Mouse (Mus musculus) brain, embryonic 14.5 days (tissue): ENCODE results near the gene Sec1. TPM values are rescaled to one million over a fixed set of nuclear protein-coding genes. Genes with fewer than 3 reads are reported as not detected.
A peak's percentile ranks its signal among the peaks of the same experiment; 100 is the strongest.

ENCODE experiments used
- DNase-seq: peaks from one replicate; pipeline ENCODE4 v3.0.0-alpha.2; 2011; ENCODE audit warnings: low read depth
- CTCF ChIP-seq: fragments of 200-500 bp; IDR thresholded peaks from 2 replicates; pipeline ENCODE4 v1.5.1; 2012; ENCODE audit warnings: inconsistent platforms, mild to moderate bottlenecking, moderate library complexity, borderline replicate concordance; ENCODE audit not compliant: insufficient read depth, insufficient read length; ENCODE audit errors: extremely low read depth
- POLR2A ChIP-seq: fragments of 200-500 bp; IDR thresholded peaks from 2 replicates; pipeline ENCODE4 v1.6.1; 2012; ENCODE audit warnings: mild to moderate bottlenecking, inconsistent platforms, borderline replicate concordance; ENCODE audit not compliant: poor library complexity, insufficient read depth, insufficient read length, severe bottlenecking; ENCODE audit errors: extremely low read depth
- polyA plus RNA-seq: library from polyadenylated mRNA; depleted of rRNA; stranded (reverse); fragments of >200 nt; gene quantifications from 2 replicates; pipeline ENCODE4 v1.2.3, GENCODE M21; 2012

The Sec1 gene
- polyA plus RNA-seq, 1 experiment: 0.66 TPM

- TF ChIP-seq POLR2A: no peak
- no peak for TF ChIP-seq CTCF
- no peak for DNase-seq
These were observed 51.5 kb downstream of the Sec1 start for GRCm38 (mm10) chr7:45642503-45643255.

GRCm38 (mm10) chr7:45642083-45642482 lies 52.1 kb downstream of the Sec1 start:
- no peak for TF ChIP-seq CTCF
- no peak for TF ChIP-seq POLR2A
- no peak for DNase-seq

DNA sequence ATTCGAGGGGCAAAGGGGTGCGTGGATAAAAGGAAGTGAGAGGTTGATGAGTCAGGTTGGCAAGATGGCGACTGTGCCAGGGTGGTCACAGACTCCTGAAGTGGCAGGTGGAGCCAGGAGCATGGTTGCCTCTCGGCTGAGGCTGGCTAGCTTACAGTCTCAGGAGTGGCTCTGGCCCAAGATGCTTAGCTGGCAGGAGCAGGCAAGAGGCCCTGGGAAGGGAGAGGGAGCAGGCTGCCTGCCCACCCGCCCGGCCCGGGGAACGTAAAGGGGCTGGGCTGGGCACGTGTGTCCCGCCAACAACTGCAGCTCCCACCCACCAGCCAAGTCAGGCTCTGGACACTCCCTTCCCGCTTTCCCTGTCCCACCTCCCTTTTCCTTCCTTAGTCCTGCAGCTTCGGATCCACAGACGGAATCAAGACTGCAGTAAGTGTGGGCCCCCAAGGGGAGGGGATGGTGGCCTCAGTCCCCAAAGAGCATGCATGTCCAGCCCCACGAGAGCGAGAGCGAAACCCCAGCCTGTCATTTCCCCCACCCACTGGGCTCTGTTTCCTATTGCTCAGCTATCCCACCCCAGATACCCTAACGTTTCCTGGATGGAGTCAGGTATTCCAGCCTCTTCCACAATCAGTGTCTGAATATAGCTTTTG lies 52.7 kb downstream of the Sec1 start:
- peak; percentile 76 for DNase-seq
- TF ChIP-seq POLR2A: no peak
- TF ChIP-seq CTCF: no peak

DNA sequence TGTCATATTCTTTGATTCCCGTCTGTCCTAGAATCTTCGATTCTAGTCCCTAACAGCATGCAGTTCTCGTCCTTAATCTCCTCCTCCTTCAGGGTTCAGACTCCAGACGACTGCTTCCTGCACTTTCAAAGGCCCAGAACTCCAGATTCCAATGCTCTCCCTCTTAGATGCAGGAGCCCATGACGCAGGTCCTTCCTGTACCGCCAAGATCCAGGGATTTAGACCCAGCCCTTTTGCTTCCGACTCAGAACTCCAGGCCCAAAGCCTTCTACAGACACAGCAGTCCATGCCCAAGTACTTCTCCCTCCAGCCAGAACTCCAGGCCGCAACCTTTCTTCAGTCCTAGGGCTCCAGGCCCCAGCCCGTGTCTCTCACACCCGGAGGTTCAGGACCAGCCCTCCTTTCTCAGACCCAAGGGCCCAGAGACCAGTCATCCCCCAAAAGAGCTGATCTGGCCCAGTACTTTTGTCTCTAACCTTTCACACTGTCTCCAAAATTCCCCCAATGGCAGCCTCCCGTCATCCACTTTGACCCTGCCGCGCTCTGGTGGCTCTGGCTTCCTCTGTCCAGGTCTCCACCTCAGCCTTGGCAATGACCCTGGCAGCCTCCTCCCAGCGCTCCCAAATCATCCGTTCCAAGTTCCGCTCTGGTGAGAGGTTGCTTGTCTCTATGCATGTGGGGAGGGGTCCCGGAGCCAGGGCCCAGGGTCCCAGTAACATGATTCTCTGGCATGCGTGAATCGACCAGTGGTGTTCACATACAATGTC lies 53.8 kb downstream of the Sec1 start:
- DNase-seq: no peak
- TF ChIP-seq POLR2A (no peak), CTCF (no peak)

GRCm38 (mm10) chr7:45639561-45640027 lies 54.6 kb downstream of the Sec1 start, which contains the start of gene Mamstr:
Gene Mamstr, plus strand, starts transcription at chr7:45639977.
- DNase-seq: no peak
- no peak for TF ChIP-seq POLR2A
- TF ChIP-seq CTCF: no peak

- TF ChIP-seq CTCF (no peak), POLR2A (peak; percentile 17; the same call in 1 of the 2 replicates)
- peak; percentile 100 for DNase-seq
These were observed 55.4 kb downstream of the Sec1 start for GRCm38 (mm10) chr7:45638623-45639401.

DNA sequence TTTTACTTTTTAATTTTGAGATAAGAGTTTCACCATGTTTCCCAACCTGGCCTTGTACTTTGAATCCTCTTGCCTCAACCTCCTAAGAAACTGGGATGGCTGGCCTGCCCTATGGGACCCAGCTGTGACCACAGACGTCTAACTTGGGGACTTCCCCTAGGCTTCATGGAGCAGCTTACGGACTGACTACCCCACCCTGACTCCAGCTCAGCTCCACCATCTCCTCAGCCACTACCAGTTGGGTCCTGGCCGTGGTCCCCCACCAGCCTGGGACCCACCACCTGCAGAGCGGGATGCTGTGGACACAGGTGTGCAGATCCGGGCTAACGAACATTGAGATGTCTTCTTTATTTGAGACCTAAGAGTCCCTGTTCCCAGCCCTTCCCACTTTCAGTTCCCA lies 56.5 kb downstream of the Sec1 start:
- no peak for DNase-seq
- TF ChIP-seq POLR2A: no peak
- TF ChIP-seq CTCF: no peak

DNA sequence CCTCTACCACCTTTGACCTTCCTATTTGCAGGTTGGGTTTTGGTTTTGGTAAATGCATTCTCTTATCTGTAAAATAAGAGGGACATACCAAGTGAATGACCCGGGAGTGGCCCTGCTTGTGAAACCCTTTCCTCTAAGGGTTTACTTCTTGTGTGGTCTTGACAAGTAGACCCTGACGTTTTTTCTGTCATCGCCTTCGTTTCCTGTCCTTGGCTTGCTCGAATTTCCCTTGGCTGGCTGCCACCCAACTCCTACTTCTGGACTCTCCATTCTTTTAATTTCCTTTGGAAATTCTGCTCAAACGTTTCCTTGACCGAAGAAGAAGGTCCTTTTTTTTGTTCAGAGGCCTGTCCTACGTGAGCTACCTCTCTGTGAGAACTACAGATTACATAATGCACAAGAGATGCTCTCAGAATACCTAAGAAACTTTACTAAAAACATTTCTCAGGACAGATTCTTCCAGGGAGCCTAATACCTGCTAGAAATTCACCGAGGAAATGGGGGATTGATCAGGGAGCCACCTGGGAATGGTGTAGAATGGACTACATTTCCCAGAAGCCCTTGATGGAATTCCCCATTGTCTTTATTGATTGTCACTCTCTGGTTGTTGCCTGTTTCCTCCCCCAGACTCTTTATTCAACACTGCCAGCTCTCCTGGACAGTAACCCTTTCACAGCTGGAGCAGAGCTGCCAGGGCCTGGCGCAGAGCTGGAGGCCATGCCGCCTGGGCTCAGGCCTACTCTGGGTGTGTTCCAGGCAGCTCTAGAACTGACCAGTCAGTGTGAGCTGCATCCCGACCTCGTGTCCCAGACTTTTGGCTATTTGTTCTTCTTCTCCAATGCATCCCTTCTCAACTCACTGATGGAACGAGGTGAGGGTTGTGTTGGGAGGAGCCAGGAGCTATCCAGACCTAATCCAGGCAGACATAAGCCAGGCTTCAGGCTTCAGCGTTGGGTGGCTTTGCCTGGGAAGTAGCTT lies 58.2 kb downstream of the Sec1 start:
- TF ChIP-seq POLR2A (no peak), CTCF (no peak)
- no peak for DNase-seq

- DNase-seq: no peak
These were observed 59.1 kb downstream of the Sec1 start for GRCm38 (mm10) chr7:45634946-45635681.

More at GRCm38 (mm10) chr7:45634946-45635681, 59.1 kb downstream of the Sec1 start:
- no peak for TF ChIP-seq CTCF
